Mouse (Mus musculus) lung, postnatal 0 days (tissue): ENCODE measurements at regions not wholly inside any gene's neighbourhood (a gene's known extent, or its start where the extent isn't known, plus 50 kb on each side); places are given as distances from the start of the nearest gene placed in this dataset.

Experiments used
- CTCF ChIP-seq: IDR thresholded peaks from 2 replicates; pipeline ENCODE4 v1.5.1; 2016; ENCODE audit warnings: antibody characterized with exemption, mild to moderate bottlenecking
- EP300 ChIP-seq: IDR thresholded peaks from 2 replicates; pipeline ENCODE4 v1.6.1; 2016; ENCODE audit warnings: antibody characterized with exemption, mild to moderate bottlenecking, control low read depth

- no peak for TF ChIP-seq CTCF
- no peak for TF ChIP-seq EP300
These were observed 96.2 kb downstream of the Gm43517 start for GRCm38 (mm10) chr12:49481151-49481550.
